Mouse (Mus musculus) frontal cortex, postnatal 14 days (tissue): ENCODE measurements around the gene Rasl11a.
"Not testable (repeated sequence)": the region's sequence is repeated elsewhere in the genome, so short reads cannot be mapped to it uniquely, and the experiment has no call there.

Experiments used
- DNase-seq, 2 experiments: peaks; one replicate each; pipeline ENCODE4 v3.0.0; 2022; ENCODE audit warnings: low spot score in 2 of 2

The Rasl11a gene

GRCm38 (mm10) chr5:146893478-146894182 lies 48.8 kb downstream of the Rasl11a start:
- no peak for DNase-seq

DNA sequence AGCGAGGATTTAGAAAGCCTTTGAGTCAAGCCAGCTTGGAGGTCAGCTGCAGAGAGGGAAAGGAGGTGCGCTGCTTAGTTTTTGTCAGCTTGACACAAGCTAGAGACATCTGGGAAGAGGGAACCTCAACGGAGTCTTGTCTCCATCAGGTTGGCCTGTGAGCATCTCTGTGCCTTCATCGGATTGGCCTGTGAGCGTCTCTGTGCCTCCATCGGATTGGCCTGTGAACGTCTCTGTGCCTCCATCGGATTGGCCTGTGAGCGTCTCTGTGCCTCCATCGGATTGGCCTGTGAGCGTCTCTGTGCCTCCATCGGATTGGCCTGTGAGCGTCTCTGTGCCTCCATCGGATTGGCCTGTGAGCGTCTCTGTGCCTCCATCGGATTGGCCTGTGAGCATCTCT lies 50.8 kb downstream of the Rasl11a start:
- DNase-seq = not testable (repeated sequence)

DNA sequence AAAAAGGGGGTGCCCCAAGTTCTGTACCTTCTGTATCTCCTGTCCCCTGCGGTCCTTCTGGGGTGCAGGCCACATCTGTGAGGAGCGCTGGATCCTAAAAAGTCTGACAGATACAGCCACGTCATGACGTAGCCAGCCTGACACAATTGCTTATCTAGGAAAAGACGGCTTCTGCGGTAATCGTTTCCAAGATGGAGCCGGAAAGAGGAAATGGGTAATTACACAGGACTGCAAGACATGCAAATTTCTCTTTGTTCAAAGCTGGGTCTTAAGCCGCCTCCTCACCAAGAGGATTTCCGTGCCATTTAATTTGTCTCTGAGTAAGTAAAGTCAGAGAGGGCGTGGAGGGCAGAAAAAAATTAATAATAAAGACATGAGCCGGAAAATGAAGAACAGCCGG lies 52.1 kb downstream of the Rasl11a start:
- DNase-seq = no peak
